Mouse (Mus musculus): ENCODE data around the gene Tie1. TPM values are rescaled to one million over a fixed set of nuclear protein-coding genes. Genes with fewer than 3 reads are reported as not detected.

Tie1 gene
- polyA plus RNA-seq, 1 experiment: 23.1 TPM

GRCm38 (mm10) chr4:118429215-118429895 is 60.5 kb downstream of the Tie1 start:
- TF ChIP-seq CTCF (IDR thresholded peaks at IDR 0.05; ENCODE audit: borderline replicate concordance, extremely low read depth, insufficient read depth, insufficient read length): no peak
- TF ChIP-seq POLR2A (IDR thresholded peaks at IDR 0.05; ENCODE audit: borderline replicate concordance, extremely low read depth, insufficient read depth, insufficient read length, poor library complexity, severe bottlenecking): no peak

GRCm38 (mm10) chr4:118428531-118429214 is 61.2 kb downstream of the Tie1 start:
- peak; percentile 13 for DNase-seq (ENCODE audit: low read depth)

More at GRCm38 (mm10) chr4:118429215-118429895, 60.5 kb downstream of the Tie1 start:
- DNase-seq (ENCODE audit: low read depth): no peak

GRCm38 (mm10) chr4:118427768-118428451 is 62.0 kb downstream of the Tie1 start, which contains the start of gene Elovl1:
Gene Elovl1 (plus strand): TSS chr4:118428093.
- peak; percentile 61; the same call in 1 of the 2 replicates for TF ChIP-seq POLR2A (IDR thresholded peaks at IDR 0.05; ENCODE audit: borderline replicate concordance, extremely low read depth, insufficient read depth, insufficient read length, poor library complexity, severe bottlenecking)
- TF ChIP-seq CTCF (IDR thresholded peaks at IDR 0.05; ENCODE audit: borderline replicate concordance, extremely low read depth, insufficient read depth, insufficient read length): peak; percentile 31; the same call in 1 of the 2 replicates
- DNase-seq (ENCODE audit: low read depth): peak; percentile 90

More at GRCm38 (mm10) chr4:118428531-118429214, 61.2 kb downstream of the Tie1 start:
- TF ChIP-seq CTCF (IDR thresholded peaks at IDR 0.05; ENCODE audit: borderline replicate concordance, extremely low read depth, insufficient read depth, insufficient read length): no peak

DNA sequence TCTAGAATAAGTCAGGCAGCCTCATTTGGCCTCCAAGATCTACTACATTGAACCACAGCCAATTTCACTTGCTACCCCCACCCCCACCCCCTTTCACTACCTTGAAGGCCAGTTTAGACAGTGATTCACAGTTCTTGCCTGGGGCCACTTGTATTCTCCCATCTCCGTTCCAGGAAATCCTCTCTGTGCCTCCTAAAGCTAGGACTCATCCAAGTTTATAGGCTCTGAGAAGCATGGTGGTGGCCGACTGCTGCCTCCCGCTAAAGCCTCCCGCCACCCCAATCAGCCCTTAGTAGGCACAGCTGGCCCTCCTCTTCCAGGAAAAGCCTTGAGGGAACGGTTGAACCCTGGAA is 62.5 kb downstream of the Tie1 start:
- DNase-seq (ENCODE audit: low read depth): no peak
- TF ChIP-seq POLR2A (IDR thresholded peaks at IDR 0.05; ENCODE audit: borderline replicate concordance, extremely low read depth, insufficient read depth, insufficient read length, poor library complexity, severe bottlenecking): no peak
- TF ChIP-seq CTCF (IDR thresholded peaks at IDR 0.05; ENCODE audit: borderline replicate concordance, extremely low read depth, insufficient read depth, insufficient read length): no peak

- TF ChIP-seq CTCF (IDR thresholded peaks at IDR 0.05; ENCODE audit: borderline replicate concordance, extremely low read depth, insufficient read depth, insufficient read length) (no peak), POLR2A (IDR thresholded peaks at IDR 0.05; ENCODE audit: borderline replicate concordance, extremely low read depth, insufficient read depth, insufficient read length, poor library complexity, severe bottlenecking) (no peak)
- DNase-seq (ENCODE audit: low read depth): no peak
These were observed 64.5 kb downstream of the Tie1 start for GRCm38 (mm10) chr4:118425374-118425773.

DNA sequence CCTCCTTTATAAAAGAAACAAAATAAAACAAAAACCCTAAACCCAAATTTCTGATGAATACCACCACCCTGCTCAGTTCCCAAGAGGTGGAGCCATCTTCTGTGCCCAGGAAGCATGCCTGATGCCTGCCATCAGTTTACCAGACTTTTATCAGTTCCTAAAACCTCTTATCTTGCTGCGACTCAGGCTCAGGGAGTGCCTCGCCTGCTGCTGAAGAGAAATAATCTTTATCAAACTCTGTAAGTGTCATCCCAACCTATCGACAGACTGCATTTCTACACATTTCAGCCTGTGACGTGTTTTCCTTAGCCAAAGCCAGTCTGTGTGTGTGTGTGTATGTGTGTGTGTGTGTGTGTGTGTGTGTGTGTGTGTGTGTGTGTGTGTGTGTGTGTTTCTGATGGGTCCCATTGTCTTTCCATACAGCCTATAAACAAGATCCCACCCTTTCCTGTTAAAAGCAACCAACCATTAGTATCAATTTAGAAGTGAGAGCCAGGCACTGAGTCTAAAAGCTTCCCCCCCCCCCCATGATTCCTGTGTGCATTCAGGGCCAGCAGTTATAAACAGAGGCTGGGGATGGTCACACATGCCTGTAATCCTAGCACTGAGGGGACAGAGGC is 65.2 kb downstream of the Tie1 start:
- no peak for TF ChIP-seq POLR2A (IDR thresholded peaks at IDR 0.05; ENCODE audit: borderline replicate concordance, extremely low read depth, insufficient read depth, insufficient read length, poor library complexity, severe bottlenecking)
- TF ChIP-seq CTCF (IDR thresholded peaks at IDR 0.05; ENCODE audit: borderline replicate concordance, extremely low read depth, insufficient read depth, insufficient read length): no peak
- DNase-seq (ENCODE audit: low read depth): no peak

DNA sequence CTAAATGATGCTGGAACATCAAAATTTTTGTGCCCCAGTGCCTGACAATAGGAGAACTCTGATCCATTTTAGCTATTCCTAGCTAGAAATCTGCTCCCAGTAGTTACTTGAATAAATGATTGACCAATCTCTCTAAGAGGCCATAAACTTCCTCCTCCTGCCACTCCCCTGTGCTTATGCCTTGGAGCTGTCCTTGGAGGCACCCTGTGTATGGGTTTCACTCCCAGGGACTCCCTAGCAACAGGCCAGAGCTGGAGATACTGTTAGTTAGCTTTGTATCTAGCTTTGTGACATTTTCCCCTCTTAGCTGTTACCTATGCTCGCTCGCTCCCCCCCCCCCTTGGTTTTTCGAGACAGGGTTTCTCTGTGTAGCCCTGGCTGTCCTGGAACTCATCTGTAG is 68.5 kb downstream of the Tie1 start:
- DNase-seq (ENCODE audit: low read depth): no peak
- TF ChIP-seq POLR2A (IDR thresholded peaks at IDR 0.05; ENCODE audit: borderline replicate concordance, extremely low read depth, insufficient read depth, insufficient read length, poor library complexity, severe bottlenecking) (no peak), CTCF (IDR thresholded peaks at IDR 0.05; ENCODE audit: borderline replicate concordance, extremely low read depth, insufficient read depth, insufficient read length) (no peak)

Other genes with a start within 250 kb of the Tie1 start
- gene Ptprf, start 198.7 kb downstream of the Tie1 start, polyA plus RNA-seq (2012; rRNA removed): 99.7 and 154 TPM in 2 replicates
- 32.5 and 48.7 TPM in 2 replicates for gene Szt2, start 80.8 kb downstream of the Tie1 start, polyA plus RNA-seq (2012; rRNA removed)
- 83.4 and 95.1 TPM in 2 replicates for gene Med8, start 80.7 kb downstream of the Tie1 start, polyA plus RNA-seq (2012; rRNA removed)
- 48.5 and 56.6 TPM in 2 replicates for gene Elovl1, start 62.0 kb downstream of the Tie1 start, polyA plus RNA-seq (2012; rRNA removed)
- 54.5 and 108 TPM in 2 replicates for gene Cdc20, start 52.7 kb downstream of the Tie1 start, polyA plus RNA-seq (2012; rRNA removed)
- gene Mpl, start 32.5 kb downstream of the Tie1 start, polyA plus RNA-seq (2012; rRNA removed): 0.08 and 0.26 TPM in 2 replicates
- 0.27 and 0.29 TPM in 2 replicates for gene 2610528J11Rik, start 36.9 kb upstream of the Tie1 start, polyA plus RNA-seq (2012; rRNA removed)
- gene Tmem125, start 54.0 kb upstream of the Tie1 start, polyA plus RNA-seq (2012; rRNA removed): 0.49 and 0.82 TPM in 2 replicates
- 0.72 and 1.5 TPM in 2 replicates for gene Cfap57, start 130.7 kb upstream of the Tie1 start, polyA plus RNA-seq (2012; rRNA removed)
- gene Ebna1bp2, start 130.7 kb upstream of the Tie1 start, polyA plus RNA-seq (2012; rRNA removed): 67.7 and 74.9 TPM in 2 replicates
- gene Olfr62, start 168.9 kb upstream of the Tie1 start, polyA plus RNA-seq (2012; rRNA removed): not detected in 2 replicates
- 0.05 TPM in 2 replicates for gene Olfr1342, start 202.7 kb upstream of the Tie1 start, polyA plus RNA-seq (2012; rRNA removed)
- not detected in 2 replicates for gene Olfr1341, start 213.5 kb upstream of the Tie1 start, polyA plus RNA-seq (2012; rRNA removed)
- not detected in 2 replicates for gene Olfr1340, start 230.1 kb upstream of the Tie1 start, polyA plus RNA-seq (2012; rRNA removed)
- not detected in 2 replicates for gene Olfr1339, start 242.1 kb upstream of the Tie1 start, polyA plus RNA-seq (2012; rRNA removed)

All from brain, embryonic 14.5 days (tissue).